Mouse (Mus musculus): ENCODE data around the gene Wfdc11. TPM values are rescaled to one million over a fixed set of nuclear protein-coding genes. Genes with fewer than 3 reads are reported as not detected.
"Not testable (repeated sequence)": the region's sequence is repeated elsewhere in the genome, so short reads cannot be mapped to it uniquely, and the experiment has no call there.

Wfdc11 gene
- polyA plus RNA-seq, 1 experiment from 2014 or later, result not detected

- H3K27me3 ChIP-seq (ENCODE audit: control insufficient read depth, insufficient read depth, low read depth, low read length); H3K4me3 ChIP-seq (ENCODE audit: low read depth, low read length); H3K9me3 ChIP-seq (replicated peaks; ENCODE audit: control insufficient read depth, low read length); H3K27ac ChIP-seq (ENCODE audit: low read length); H3K4me2 ChIP-seq (ENCODE audit: low read depth, low read length); ATAC-seq (ENCODE audit: low read depth); H3K9ac ChIP-seq (ENCODE audit: low read depth, low read length); H3K36me3 ChIP-seq (ENCODE audit: control insufficient read depth, insufficient read depth); H3K4me1 ChIP-seq (ENCODE audit: control insufficient read depth, low read depth, low read length): not testable (repeated sequence)
- 34% methylated on average over 8 of the region's 8 CpGs for WGBS (ENCODE audit: insufficient replicate concordance)
Observed at GRCm38 (mm10) chr2:164613471-164613870, 60.4 kb downstream of the Wfdc11 start, which contains the start of the genes Wfdc6b and Wfdc8. TSS of gene Wfdc6b (plus strand) at chr2:164613522. TSS of gene Wfdc8 (minus strand) at chr2:164613626.

Other genes starting within 250 kb of the Wfdc11 start
- gene Sdc4, start 230.2 kb downstream of the Wfdc11 start, polyA plus RNA-seq (2015; fragmentation: Nextera tagmentation; extraction: Ambion mirVana), result 70.1 and 72.5 TPM in 2 replicates
- 24.5 and 24.8 TPM in 2 replicates for gene Sys1, start 217.1 kb downstream of the Wfdc11 start, polyA plus RNA-seq (2015; fragmentation: Nextera tagmentation; extraction: Ambion mirVana)
- gene Gm20458, start 213.1 kb downstream of the Wfdc11 start, polyA plus RNA-seq (2015; fragmentation: Nextera tagmentation; extraction: Ambion mirVana), result 4.6 and 5.6 TPM in 2 replicates
- gene Trp53tg5, start 200.4 kb downstream of the Wfdc11 start, polyA plus RNA-seq (2015; fragmentation: Nextera tagmentation; extraction: Ambion mirVana), result not detected in 2 replicates
- gene Dbndd2, start 188.0 kb downstream of the Wfdc11 start, polyA plus RNA-seq (2015; fragmentation: Nextera tagmentation; extraction: Ambion mirVana), result 1.5 and 2.7 TPM in 2 replicates
- 20.8 and 24.0 TPM in 2 replicates for gene Pigt, start 176.6 kb downstream of the Wfdc11 start, polyA plus RNA-seq (2015; fragmentation: Nextera tagmentation; extraction: Ambion mirVana)
- gene Wfdc2, start 111.7 kb downstream of the Wfdc11 start, polyA plus RNA-seq (2015; fragmentation: Nextera tagmentation; extraction: Ambion mirVana), result 0.76 and 1.7 TPM in 2 replicates
- gene Spint3, start 100.6 kb downstream of the Wfdc11 start, polyA plus RNA-seq (2015; fragmentation: Nextera tagmentation; extraction: Ambion mirVana), result not detected in 2 replicates
- 0.21 TPM in 1 of 2 replicates, not detected in the other for gene Wfdc6a, start 88.6 kb downstream of the Wfdc11 start, polyA plus RNA-seq (2015; fragmentation: Nextera tagmentation; extraction: Ambion mirVana)
- gene Eppin, start 80.5 kb downstream of the Wfdc11 start, polyA plus RNA-seq (2015; fragmentation: Nextera tagmentation; extraction: Ambion mirVana), result not detected in 2 replicates
- not detected in 2 replicates for gene Wfdc6b, start 60.6 kb downstream of the Wfdc11 start, polyA plus RNA-seq (2015; fragmentation: Nextera tagmentation; extraction: Ambion mirVana)
- gene Wfdc8, start 60.5 kb downstream of the Wfdc11 start, polyA plus RNA-seq (2015; fragmentation: Nextera tagmentation; extraction: Ambion mirVana), result not detected in 2 replicates
- gene Wfdc16, start 35.3 kb downstream of the Wfdc11 start, polyA plus RNA-seq (2015; fragmentation: Nextera tagmentation; extraction: Ambion mirVana), result not detected in 2 replicates
- gene Wfdc10, start 18.0 kb downstream of the Wfdc11 start, polyA plus RNA-seq (2015; fragmentation: Nextera tagmentation; extraction: Ambion mirVana), result not detected in 2 replicates
- gene Wfdc9, start 17.5 kb downstream of the Wfdc11 start, polyA plus RNA-seq (2015; fragmentation: Nextera tagmentation; extraction: Ambion mirVana), result not detected in 2 replicates
- gene Wfdc13, start 11.0 kb upstream of the Wfdc11 start, polyA plus RNA-seq (2015; fragmentation: Nextera tagmentation; extraction: Ambion mirVana), result not detected in 2 replicates
- gene Spint4, start 24.4 kb upstream of the Wfdc11 start, polyA plus RNA-seq (2015; fragmentation: Nextera tagmentation; extraction: Ambion mirVana), result not detected in 2 replicates
- not detected in 2 replicates for gene Spint5, start 41.2 kb upstream of the Wfdc11 start, polyA plus RNA-seq (2015; fragmentation: Nextera tagmentation; extraction: Ambion mirVana)
- 1.5 and 1.7 TPM in 2 replicates for gene Wfdc3, start 71.8 kb upstream of the Wfdc11 start, polyA plus RNA-seq (2015; fragmentation: Nextera tagmentation; extraction: Ambion mirVana)
- gene Dnttip1, start 71.9 kb upstream of the Wfdc11 start, polyA plus RNA-seq (2015; fragmentation: Nextera tagmentation; extraction: Ambion mirVana), result 40.1 and 43.1 TPM in 2 replicates
- 632 and 661 TPM in 2 replicates for gene Ube2c, start 95.8 kb upstream of the Wfdc11 start, polyA plus RNA-seq (2015; fragmentation: Nextera tagmentation; extraction: Ambion mirVana)
- gene Tnnc2, start 105.9 kb upstream of the Wfdc11 start, polyA plus RNA-seq (2015; fragmentation: Nextera tagmentation; extraction: Ambion mirVana), result 29.4 and 67.5 TPM in 2 replicates
- 9.4 and 12.1 TPM in 2 replicates for gene Snx21, start 111.7 kb upstream of the Wfdc11 start, polyA plus RNA-seq (2015; fragmentation: Nextera tagmentation; extraction: Ambion mirVana)
- gene Acot8, start 130.8 kb upstream of the Wfdc11 start, polyA plus RNA-seq (2015; fragmentation: Nextera tagmentation; extraction: Ambion mirVana), result 19.8 and 20.6 TPM in 2 replicates
- 4.3 TPM in 2 replicates for gene Zswim3, start 131.0 kb upstream of the Wfdc11 start, polyA plus RNA-seq (2015; fragmentation: Nextera tagmentation; extraction: Ambion mirVana)
- 3.4 and 4.1 TPM in 2 replicates for gene Zswim1, start 148.6 kb upstream of the Wfdc11 start, polyA plus RNA-seq (2015; fragmentation: Nextera tagmentation; extraction: Ambion mirVana)
- not detected in 2 replicates for gene Spata25, start 154.4 kb upstream of the Wfdc11 start, polyA plus RNA-seq (2015; fragmentation: Nextera tagmentation; extraction: Ambion mirVana)
- 90.7 and 92.5 TPM in 2 replicates for gene Ctsa, start 158.8 kb upstream of the Wfdc11 start, polyA plus RNA-seq (2015; fragmentation: Nextera tagmentation; extraction: Ambion mirVana)
- 1.7 and 2.5 TPM in 2 replicates for gene Neurl2, start 159.4 kb upstream of the Wfdc11 start, polyA plus RNA-seq (2015; fragmentation: Nextera tagmentation; extraction: Ambion mirVana)
- gene Pltp, start 183.6 kb upstream of the Wfdc11 start, polyA plus RNA-seq (2015; fragmentation: Nextera tagmentation; extraction: Ambion mirVana), result 23.1 and 27.4 TPM in 2 replicates
- gene Pcif1, start 205.2 kb upstream of the Wfdc11 start, polyA plus RNA-seq (2015; fragmentation: Nextera tagmentation; extraction: Ambion mirVana), result 36.8 and 38.2 TPM in 2 replicates
- 5.9 and 6.8 TPM in 2 replicates for gene Zfp335, start 237.7 kb upstream of the Wfdc11 start, polyA plus RNA-seq (2015; fragmentation: Nextera tagmentation; extraction: Ambion mirVana)